Mouse (Mus musculus) brain, embryonic 14.5 days (tissue): ENCODE measurements around the gene Gm3625.

Experiments
- CTCF ChIP-seq: fragments of 200-500 bp; IDR thresholded peaks from 2 replicates; pipeline ENCODE4 v1.5.1; 2012; ENCODE audit warnings: inconsistent platforms, mild to moderate bottlenecking, moderate library complexity, borderline replicate concordance; ENCODE audit not compliant: insufficient read depth, insufficient read length; ENCODE audit errors: extremely low read depth
- POLR2A ChIP-seq: fragments of 200-500 bp; IDR thresholded peaks from 2 replicates; pipeline ENCODE4 v1.6.1; 2012; ENCODE audit warnings: mild to moderate bottlenecking, inconsistent platforms, borderline replicate concordance; ENCODE audit not compliant: poor library complexity, insufficient read depth, insufficient read length, severe bottlenecking; ENCODE audit errors: extremely low read depth

GRCm38 (mm10) chr12:4614722-4615121 lies 22.0 kb upstream of the Gm3625 start:
- TF ChIP-seq CTCF (no peak), POLR2A (no peak)
